Mouse (Mus musculus): ENCODE measurements around the gene Usp49.

The Usp49 gene

GRCm38 (mm10) chr17:47735553-47736100 lies 105.1 kb downstream of the Usp49 start:
- DNase-seq (ENCODE audit: low spot score in 2 of 2) = no peak
